17 mouse cellular contexts compared by ENCODE assay signal in the genomic region with DNA sequence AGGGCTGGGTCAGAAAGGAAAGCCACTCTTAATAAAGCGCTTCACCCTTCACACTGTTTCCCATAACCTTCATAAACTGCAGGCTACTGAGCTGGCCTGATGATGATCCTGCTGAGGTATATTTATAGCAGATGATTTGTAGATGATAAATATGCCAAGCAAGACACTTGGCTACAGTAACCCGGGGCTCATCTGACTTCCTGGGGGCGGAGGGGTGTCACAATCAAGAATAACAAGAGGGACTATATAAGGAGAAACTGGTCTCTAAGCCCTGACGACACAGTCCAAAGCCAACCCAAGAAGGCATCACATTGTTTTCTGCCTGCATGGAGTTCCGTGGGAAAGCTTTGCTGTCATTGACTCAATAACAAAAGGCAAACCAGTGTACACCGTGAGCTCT. TPM values are rescaled to one million over a fixed set of nuclear protein-coding genes. Genes with fewer than 3 reads are reported as not detected.
DNase-seq lines count a peak whose midpoint lies in the region; ATAC-seq lines count a peak whose summit lies in the region.
"Had no signal": no experiment of that assay in that cellular context is flagged by ENCODE, and none has a peak within 500 bp of the region (broad histone marks: within the 10 kb centered on the region; RNA-seq: fewer than 3 reads in every experiment).

No protein-coding gene starts in this region.

- H3K27me3 ChIP-seq in neural tube, embryonic 11.5 days (ENCODE audit: control insufficient read depth, insufficient read depth, low read length), result no peaks in the 10 kb centered on the region
- H3K27me3 ChIP-seq in midbrain, embryonic 13.5 days, result no peaks in the 10 kb centered on the region

- peaks cover 6% of the 10 kb centered on the region; the same call in 1 of the 2 replicates for H3K4me1 ChIP-seq in neural tube, embryonic 11.5 days (ENCODE audit: control insufficient read depth, insufficient read depth, low read length)
- H3K4me1 ChIP-seq in midbrain, embryonic 13.5 days (replicated peaks), result peaks cover 28% of the 10 kb centered on the region
- H3K4me1 ChIP-seq: intestine, embryonic 15.5 days had no signal

- H3K27ac ChIP-seq in neural tube, embryonic 11.5 days (ENCODE audit: low read depth, low read length), result no peak overlapping the region
- H3K27ac ChIP-seq in midbrain, embryonic 13.5 days, result peak overlapping the region; percentile 30; the same call in 1 of the 2 replicates
- H3K27ac ChIP-seq: intestine, embryonic 15.5 days had no signal

- no peak overlapping the region for H3K9ac ChIP-seq in neural tube, embryonic 11.5 days (ENCODE audit: low read length)
- H3K9ac ChIP-seq in midbrain, embryonic 13.5 days (replicated peaks), result 0 out of 2 replicates have a peak overlapping the region, but pooled peaks have one; percentile 1
- H3K9ac ChIP-seq: intestine, embryonic 15.5 days; liver, postnatal 0 days had no signal

- H3K4me3 ChIP-seq in neural tube, embryonic 11.5 days (ENCODE audit: low read depth, low read length), result no peak overlapping the region
- peak overlapping the region; percentile 71 for H3K4me3 ChIP-seq in midbrain, embryonic 13.5 days (replicated peaks)
- H3K4me3 ChIP-seq: erythroblast, embryonic 14.5 days; intestine, embryonic 15.5 days had no signal

- peak; percentile 11 to 30 for DNase-seq in cerebellum, postnatal 14 days
- no peak for DNase-seq in cerebellum, adult 8-10 months
- no peak for DNase-seq in neural tube, embryonic 11.5 days (ENCODE audit: low spot score)
- DNase-seq in neural tube, embryonic 10.5 days (ENCODE audit: extremely low spot score, low spot score), result no peak
- DNase-seq in layer of hippocampus, adult 18-20 months (ENCODE audit: low spot score in 2 of 2), result no peak
- no peak for DNase-seq in kidney, adult 9 months
- DNase-seq in thymus, postnatal 36 days, result no peak
- DNase-seq: adrenal gland, adult 2 months; B cell, adult 2 months; heart, postnatal 10 days; kidney, postnatal 4 days; liver, postnatal 0 days; right cerebral cortex, adult 18-20 months had no signal

- H3K4me2 ChIP-seq in neural tube, embryonic 11.5 days (ENCODE audit: low read depth), result 0 out of 2 replicates have a peak overlapping the region, but pooled peaks have one; percentile 9
- peak overlapping the region; percentile 70 for H3K4me2 ChIP-seq in midbrain, embryonic 13.5 days (replicated peaks)
- H3K4me2 ChIP-seq: intestine, embryonic 15.5 days had no signal

- 37% methylated on average over 6 of the region's 6 CpGs for WGBS in neural tube, embryonic 11.5 days
- WGBS in midbrain, embryonic 13.5 days, result 23% methylated on average over 6 of the region's 6 CpGs

- ATAC-seq in neural tube, embryonic 11.5 days (ENCODE audit: insufficient read depth, low FRiP score, low TSS enrichment), result no peak
- ATAC-seq in midbrain, embryonic 13.5 days, result no peak
- ATAC-seq: intestine, embryonic 15.5 days; liver, postnatal 0 days had no signal

- H3K36me3 ChIP-seq in neural tube, embryonic 11.5 days (ENCODE audit: control insufficient read depth, insufficient read depth, low read length), result no peaks in the 10 kb centered on the region
- H3K36me3 ChIP-seq in midbrain, embryonic 13.5 days, result no peaks in the 10 kb centered on the region
- H3K36me3 ChIP-seq: intestine, embryonic 15.5 days had no signal

- no peaks in the 10 kb centered on the region for H3K9me3 ChIP-seq in neural tube, embryonic 11.5 days (ENCODE audit: control insufficient read depth, low read length)
- H3K9me3 ChIP-seq in midbrain, embryonic 13.5 days, result no peaks in the 10 kb centered on the region
- H3K9me3 ChIP-seq: intestine, embryonic 15.5 days had no signal

RNA-seq across cellular contexts. Expression of a gene that starts 2.8 kb away (rescaled TPM):
- 10.0 and 12.1 TPM in 2 replicates for polyA plus RNA-seq in neural tube, embryonic 11.5 days (2014; fragmentation: Nextera tagmentation; extraction: Ambion mirVana)
- 39.6 and 44.1 TPM in 2 replicates for polyA plus RNA-seq in midbrain, embryonic 13.5 days (2015; fragmentation: Nextera tagmentation; extraction: Ambion mirVana)
- total RNA-seq in layer of hippocampus, adult 18-20 months (2021), result 100 to 1,000 TPM in 1 of 2 experiments, 10 to 100 TPM in 1; 97.8 to 105 TPM
- total RNA-seq: heart, adult 8-10 months had no signal
- polyA plus RNA-seq: erythroblast, embryonic 14.5 days; liver, postnatal 0 days had no signal

Comparison
In these comparisons a context has a peak if more than half of its experiments do, and no peak if none do; other contexts are left out.
1. DNase-seq: peak in cerebellum, postnatal 14 days (2 of 2); none in cerebellum, adult 8-10 months (single experiment), neural tube, embryonic 11.5 days (single experiment), neural tube, embryonic 10.5 days (single experiment), layer of hippocampus, adult 18-20 months (0 of 2), kidney, adult 9 months (single experiment) and thymus, postnatal 36 days (0 of 2).